Mouse (Mus musculus) CH12.LX (cell line): Measurements from ENCODE around the gene Tnfrsf12a. TPM values are rescaled to one million over a fixed set of nuclear protein-coding genes. Genes with fewer than 3 reads are reported as not detected.

Experiments used
- DNase-seq: peaks from one replicate; pipeline ENCODE4 v3.0.0-alpha.2; 2013; ENCODE audit errors: extremely low read depth
- H3K27ac ChIP-seq: 2 replicates; pipeline ENCODE4 v1.5.1; 2012; ENCODE audit warnings: low read depth, mild to moderate bottlenecking, control low read depth, moderate library complexity; ENCODE audit not compliant: insufficient read depth
- H3K27me3 ChIP-seq: replicated peaks from 2 replicates; pipeline ENCODE3; 2012; ENCODE audit warnings: inconsistent platforms
- H3K36me3 ChIP-seq, 2 experiments: replicated peaks in 1 of 2; 2 replicates each; pipeline versions ENCODE3 to v1.6.1; 2012; ENCODE audit warnings: inconsistent platforms in 1 of 2, low read length in 1 of 2, mild to moderate bottlenecking in 1 of 2, mixed read lengths in 1 of 2, moderate library complexity in 1 of 2; ENCODE audit not compliant: control insufficient read depth in 1 of 2, insufficient read depth in 1 of 2
- H3K4me1 ChIP-seq, 2 experiments: 2 replicates each; pipeline ENCODE4 v1.6.1; 2012; ENCODE audit warnings: inconsistent platforms in 1 of 2, moderate library complexity in 1 of 2; ENCODE audit not compliant: insufficient read depth in 2 of 2, control insufficient read depth in 1 of 2
- H3K4me2 ChIP-seq: 2 replicates; pipeline ENCODE4 v1.6.1; 2012; ENCODE audit warnings: low read depth, mild to moderate bottlenecking, control low read depth; ENCODE audit not compliant: poor library complexity, insufficient read depth, severe bottlenecking
- H3K4me3 ChIP-seq, 3 experiments: fragments of 150-350 bp in 1 of 3; sonication (generic) in 1 of 3; replicated peaks in 1 of 3; 2 replicates each; pipeline versions ENCODE3 to v1.5.1; 2011 to 2012; ENCODE audit warnings: low read depth in 2 of 3, low read length in 2 of 3, mild to moderate bottlenecking in 2 of 3, moderate library complexity in 2 of 3, control low read depth in 1 of 3, improper control_type of control experiment in 1 of 3, inconsistent platforms in 1 of 3, mixed read lengths in 1 of 3; ENCODE audit not compliant: poor library complexity in 1 of 3
- H3K79me2 ChIP-seq: replicated peaks from 2 replicates; pipeline ENCODE4 v1.6.1; 2012; ENCODE audit warnings: mild to moderate bottlenecking, moderate library complexity; ENCODE audit not compliant: control insufficient read depth, poor library complexity, insufficient read depth, severe bottlenecking; ENCODE audit errors: extremely low read depth
- H3K9ac ChIP-seq: 2 replicates; pipeline ENCODE4 v1.6.1; 2012; ENCODE audit warnings: low read depth, mild to moderate bottlenecking, control low read depth, moderate library complexity; ENCODE audit not compliant: insufficient read depth
- H3K9me3 ChIP-seq: replicated peaks from 2 replicates; pipeline ENCODE3; 2012; ENCODE audit warnings: low read length, inconsistent platforms, mixed read lengths
- BHLHE40 ChIP-seq: IDR thresholded peaks from 2 replicates; pipeline ENCODE4 v1.6.1; 2011; ENCODE audit warnings: mild to moderate bottlenecking, low read depth, low read length, improper control_type of control experiment
- CTCF ChIP-seq, 2 experiments: IDR thresholded peaks in 1 of 2; conservative IDR thresholded peaks in 1 of 2; 2 replicates each; pipeline ENCODE4 v1.5.1; 2011 to 2012; ENCODE audit warnings: low read depth in 2 of 2, low read length in 2 of 2, improper control_type of control experiment in 1 of 2, inconsistent platforms in 1 of 2, mild to moderate bottlenecking in 1 of 2, moderate library complexity in 1 of 2
- E2F4 ChIP-seq: IDR thresholded peaks from 2 replicates; pipeline ENCODE4 v1.6.1; 2011; ENCODE audit warnings: low read depth, low read length, improper control_type of control experiment; ENCODE audit not compliant: insufficient replicate concordance
- EP300 ChIP-seq: IDR thresholded peaks from 2 replicates; pipeline ENCODE4 v1.6.1; 2011; ENCODE audit warnings: low read length, improper control_type of control experiment
- ETS1 ChIP-seq: conservative IDR thresholded peaks from 2 replicates; pipeline ENCODE4 v1.6.1; 2012; ENCODE audit warnings: low read depth, mild to moderate bottlenecking, inconsistent platforms, low read length, improper control_type of control experiment, moderate library complexity
- GABPA ChIP-seq: IDR thresholded peaks from 2 replicates; pipeline ENCODE4 v1.6.1; 2012; ENCODE audit warnings: low read depth, low read length, improper control_type of control experiment, inconsistent platforms; ENCODE audit not compliant: insufficient replicate concordance
- HCFC1 ChIP-seq: IDR thresholded peaks from 2 replicates; pipeline ENCODE4 v1.6.1; 2012; ENCODE audit warnings: low read depth, mild to moderate bottlenecking, inconsistent platforms, low read length, improper control_type of control experiment
- KAT2A ChIP-seq: IDR thresholded peaks from 2 replicates; pipeline ENCODE4 v1.6.1; 2012; ENCODE audit warnings: low read length, improper control_type of control experiment, inconsistent platforms; ENCODE audit not compliant: insufficient replicate concordance
- MAX ChIP-seq: IDR thresholded peaks from 2 replicates; pipeline ENCODE4 v1.6.1; 2011; ENCODE audit warnings: low read length, improper control_type of control experiment
- MAZ ChIP-seq: IDR thresholded peaks from 2 replicates; pipeline ENCODE4 v1.6.1; 2012; ENCODE audit warnings: low read depth, mild to moderate bottlenecking, inconsistent platforms, low read length, improper control_type of control experiment, moderate library complexity
- MXI1 ChIP-seq: IDR thresholded peaks from 2 replicates; pipeline ENCODE4 v1.6.1; 2011; ENCODE audit warnings: mild to moderate bottlenecking, low read depth, low read length, improper control_type of control experiment
- NELFE ChIP-seq: IDR thresholded peaks from 2 replicates; pipeline ENCODE4 v1.6.1; 2011; ENCODE audit warnings: low read depth, low read length, improper control_type of control experiment
- POLR2A ChIP-seq: IDR thresholded peaks from 2 replicates; pipeline ENCODE4 v1.6.1; 2011; ENCODE audit warnings: low read depth, mild to moderate bottlenecking, improper control_type of control experiment, low read length
- RAD21 ChIP-seq: IDR thresholded peaks from 2 replicates; pipeline ENCODE4 v1.6.1; 2011; ENCODE audit warnings: low read depth, mild to moderate bottlenecking, low read length, improper control_type of control experiment, moderate library complexity
- RCOR1 ChIP-seq: conservative IDR thresholded peaks from 2 replicates; pipeline ENCODE4 v1.6.1; 2012; ENCODE audit warnings: low read depth, mild to moderate bottlenecking, inconsistent platforms, low read length, improper control_type of control experiment
- SIN3A ChIP-seq: IDR thresholded peaks from 2 replicates; pipeline ENCODE4 v1.6.1; 2012; ENCODE audit warnings: low read length, improper control_type of control experiment, inconsistent platforms
- SMC3 ChIP-seq: IDR thresholded peaks from 2 replicates; pipeline ENCODE4 v1.6.1; 2011; ENCODE audit warnings: low read depth, low read length, improper control_type of control experiment
- TCF12 ChIP-seq: IDR thresholded peaks from 2 replicates; pipeline ENCODE4 v1.6.1; 2014; ENCODE audit warnings: low read depth, mild to moderate bottlenecking, inconsistent platforms, low read length, improper control_type of control experiment
- UBTF ChIP-seq: IDR thresholded peaks from 2 replicates; pipeline ENCODE4 v1.6.1; 2012; ENCODE audit warnings: low read depth, mild to moderate bottlenecking, inconsistent platforms, low read length, improper control_type of control experiment, moderate library complexity
- USF2 ChIP-seq: conservative IDR thresholded peaks from 2 replicates; pipeline ENCODE4 v1.6.1; 2011; ENCODE audit warnings: low read depth, low read length, improper control_type of control experiment
- ZC3H11A ChIP-seq: IDR thresholded peaks from 2 replicates; pipeline ENCODE4 v1.6.1; 2012; ENCODE audit warnings: low read depth, mild to moderate bottlenecking, inconsistent platforms, low read length, improper control_type of control experiment
- ZKSCAN1 ChIP-seq: IDR thresholded peaks from 2 replicates; pipeline ENCODE4 v1.6.1; 2012; ENCODE audit warnings: low read depth, inconsistent platforms, low read length, improper control_type of control experiment, borderline replicate concordance
- ZMIZ1 ChIP-seq: IDR thresholded peaks from 2 replicates; pipeline ENCODE4 v1.6.1; 2012; ENCODE audit warnings: low read depth, mild to moderate bottlenecking, inconsistent platforms, low read length, improper control_type of control experiment
- ZNF384 ChIP-seq: IDR thresholded peaks from 2 replicates; pipeline ENCODE4 v1.6.1; 2012; ENCODE audit warnings: low read depth, low read length, improper control_type of control experiment, inconsistent platforms
- dilution Hi-C: fragments of 300-500 bp; cut with MboI; formaldehyde crosslinking; loops from 2 replicates; pipeline ENCODE4 v1.14.3; 2020; ENCODE audit warnings: low sequenced_read_pairs; ENCODE audit not compliant: extremely low pct_unique_long_range_greater_than_20kb, extremely low pct_ligation_motif_present
- in situ Hi-C: fragments of 300-500 bp; cut with MboI; formaldehyde crosslinking; loops from 3 replicates; pipeline ENCODE4 v1.14.3; 2019; ENCODE audit warnings: low sequenced_read_pairs, low pct_ligation_motif_present, low pct_unique_long_range_greater_than_20kb, mixed read lengths
- polyA plus RNA-seq: library from polyadenylated mRNA; unstranded; fragments of >175 nt; gene quantifications from 2 replicates; pipeline ENCODE4 v1.2.1, GENCODE M21; 2012; ENCODE audit warnings: low read depth; ENCODE audit not compliant: insufficient read length
- total RNA-seq, 2 experiments: library from RNA; depleted of rRNA; stranded (reverse); fragments of 300-350 nt in 1 of 2; fragments of >200 nt in 1 of 2; gene quantifications; 2 replicates each; pipeline ENCODE4 v1.2.3; 2012 to 2014

Tnfrsf12a gene
- total and polyA plus RNA-seq, 3 experiments, result 1.2 to 5.1 (median 1.5) TPM

DNA sequence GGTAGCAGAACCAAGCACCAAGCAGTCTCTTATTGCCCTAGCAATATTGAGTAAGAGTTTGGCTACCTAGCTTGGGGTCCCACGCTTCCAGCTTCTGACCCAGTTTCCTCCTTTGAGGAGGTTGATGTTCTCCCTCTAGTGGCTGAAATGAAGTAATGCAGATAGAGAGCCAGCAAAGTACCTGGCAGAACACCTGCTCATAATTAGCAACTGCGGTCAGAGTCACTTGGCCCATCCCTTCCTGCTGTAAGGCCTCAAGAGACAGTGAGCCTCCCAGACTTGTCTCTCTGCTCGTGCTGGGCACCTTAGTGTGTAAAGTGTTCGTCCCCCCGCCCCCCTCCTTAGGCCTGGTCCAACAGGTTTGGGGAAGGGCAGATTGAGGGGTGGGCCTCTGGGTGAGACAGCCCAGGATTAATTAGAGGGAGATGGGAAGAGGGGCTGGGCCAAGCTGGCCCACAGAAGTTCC lies 12.7 kb downstream of the Tnfrsf12a start:
- H3K4me1 ChIP-seq, result peaks cover 7 to 12% of the 10 kb centered on the region in 2 experiments; a peak in 3 of 4 replicates
- H3K4me3 ChIP-seq, result no peak overlapping the region
- H3K9ac ChIP-seq, result no peak overlapping the region
- H3K27me3 ChIP-seq, result peaks cover 40% of the 10 kb centered on the region
- in situ Hi-C loops, result loop anchor here (5.0 to 10.0 kb wide), 2 partner anchors 38 to 300 kb away; no protein-coding TSS in a partner anchor
- dilution Hi-C loops, result no loop called here
- H3K27ac ChIP-seq, result no peak overlapping the region
- peaks cover 9 to 44% of the 10 kb centered on the region in 2 experiments for H3K36me3 ChIP-seq
- H3K4me2 ChIP-seq, result no peak overlapping the region
- no peaks in the 10 kb centered on the region for H3K9me3 ChIP-seq
- no peaks in the 10 kb centered on the region for H3K79me2 ChIP-seq
- no peak for DNase-seq
- TF ChIP-seq EP300 (no peak), NELFE (no peak), RAD21 (peak; percentile 36), HCFC1 (no peak), CTCF (conservative IDR thresholded peaks at IDR 0.05 in 1 of 2, IDR thresholded peaks at IDR 0.05 in 1 of 2; ENCODE audit: low read depth in 2 of 2, low read length in 2 of 2) (peak; percentile 76 to 93), SMC3 (peak; percentile 51)

DNA sequence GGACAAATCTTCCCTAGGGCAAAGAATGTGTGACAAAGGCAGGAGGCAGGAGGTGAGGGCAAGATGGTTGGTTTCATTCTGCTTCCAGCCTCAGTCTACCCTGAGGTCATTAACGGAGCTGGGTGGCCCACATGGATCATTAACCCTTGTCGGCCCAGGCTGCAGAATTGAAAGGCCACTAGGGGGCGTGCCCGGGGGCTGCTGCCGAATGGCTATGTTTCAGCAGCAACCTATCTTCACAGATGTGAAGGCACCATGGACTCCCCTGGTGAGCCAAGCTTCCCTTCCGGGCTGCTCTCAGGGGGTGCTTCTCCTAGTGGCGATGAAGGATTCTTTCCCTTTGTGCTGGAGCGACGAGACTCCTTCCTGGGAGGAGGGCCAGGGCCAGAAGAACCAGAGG lies 15.7 kb downstream of the Tnfrsf12a start:
- H3K4me1 ChIP-seq, result peaks cover 7 to 12% of the 10 kb centered on the region in 2 experiments; a peak in 3 of 4 replicates
- H3K9ac ChIP-seq, result no peak overlapping the region
- H3K4me2 ChIP-seq, result no peak overlapping the region
- H3K9me3 ChIP-seq, result peaks cover 3% of the 10 kb centered on the region
- dilution Hi-C loops, result no loop called here
- no peak overlapping the region for H3K27ac ChIP-seq
- peaks cover 0 to 14% of the 10 kb centered on the region in 2 experiments for H3K36me3 ChIP-seq
- H3K79me2 ChIP-seq, result no peaks in the 10 kb centered on the region
- peaks cover 63% of the 10 kb centered on the region for H3K27me3 ChIP-seq
- DNase-seq, result no peak
- in situ Hi-C loops, result loop anchor here (5.0 to 10.0 kb wide), 2 partner anchors 41 to 303 kb away; no protein-coding TSS in a partner anchor
- TF ChIP-seq ZMIZ1 (no peak), POLR2A (no peak), KAT2A (no peak), BHLHE40 (no peak), SMC3 (peak; percentile 67), UBTF (no peak), TCF12 (no peak), ETS1 (no peak), SIN3A (no peak), USF2 (no peak), ZKSCAN1 (no peak), MAX (no peak), RAD21 (peak; percentile 20), GABPA (no peak), ZC3H11A (no peak), CTCF (conservative IDR thresholded peaks at IDR 0.05 in 1 of 2, IDR thresholded peaks at IDR 0.05 in 1 of 2; ENCODE audit: low read depth in 2 of 2, low read length in 2 of 2) (peak; percentile 39 to 73), RCOR1 (no peak), ZNF384 (no peak), MAZ (no peak), MXI1 (no peak), NELFE (no peak), E2F4 (no peak)
- no peak overlapping the region for H3K4me3 ChIP-seq
